11 mouse cellular contexts compared by ENCODE assay signal in the genomic region with DNA sequence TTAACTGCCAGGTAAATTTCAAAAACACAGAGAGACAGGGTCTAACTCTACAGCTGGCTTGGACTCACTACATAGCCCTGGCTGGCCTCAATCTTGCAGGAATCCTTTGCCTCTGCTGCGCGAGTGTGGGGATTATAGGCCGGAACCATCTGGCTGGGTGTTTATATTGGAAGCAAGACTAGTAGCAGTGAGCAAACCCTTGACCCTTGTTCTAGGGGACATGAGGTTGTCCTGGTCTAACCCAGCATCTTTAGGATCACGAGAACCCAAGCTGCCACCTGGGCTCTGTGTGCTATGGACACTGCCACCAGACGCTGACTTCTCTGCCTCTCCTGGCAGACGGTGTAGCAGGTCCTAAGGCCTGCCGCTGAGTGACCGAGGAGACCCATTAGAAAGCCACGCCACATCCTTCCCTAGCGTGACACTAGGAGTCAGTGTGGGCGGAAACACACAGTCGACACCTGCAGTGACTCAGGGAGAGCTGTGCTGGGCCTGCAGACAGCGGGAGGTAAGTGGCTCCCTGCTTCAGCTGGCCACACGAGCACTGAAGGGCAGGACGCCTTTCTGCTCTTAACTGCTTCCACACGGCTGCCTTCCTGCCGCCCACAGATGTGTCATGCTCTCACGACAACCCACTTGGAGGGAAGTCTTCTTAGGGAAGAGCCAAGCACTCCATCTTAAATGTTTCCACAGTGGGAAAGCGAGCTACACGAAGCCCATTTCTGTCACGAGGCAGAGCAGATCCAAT. TPM values are rescaled to one million over a fixed set of nuclear protein-coding genes. Genes with fewer than 3 reads are reported as not detected.
A peak's percentile ranks its signal among the peaks of the same experiment; 100 is the strongest.
DNase-seq lines count a peak whose midpoint lies in the region; ATAC-seq and TF ChIP-seq lines count a peak whose summit lies in the region.
"Had no signal": no experiment of that assay in that cellular context is flagged by ENCODE, and none has a peak within 500 bp of the region (broad histone marks: within the 10 kb centered on the region; RNA-seq: fewer than 3 reads in every experiment).

No protein-coding gene starts in this region.

- ATAC-seq in limb, embryonic 15.5 days (ENCODE audit: insufficient number of reproducible peaks, low FRiP score, low TSS enrichment, low read depth): no peak
- ATAC-seq: intestine, embryonic 15.5 days had no signal

- no peaks in the 10 kb centered on the region for H3K9me3 ChIP-seq in limb, embryonic 15.5 days
- H3K9me3 ChIP-seq: intestine, embryonic 15.5 days had no signal

- H3K9ac ChIP-seq in limb, embryonic 15.5 days: no peak overlapping the region
- H3K9ac ChIP-seq: intestine, embryonic 15.5 days had no signal

- H3K4me2 ChIP-seq in limb, embryonic 15.5 days: no peak overlapping the region
- H3K4me2 ChIP-seq: intestine, embryonic 15.5 days had no signal

- no peak for TF ChIP-seq CTCF in gastrocnemius, adult 2 months (IDR thresholded peaks at IDR 0.05)

- peaks cover 9% of the 10 kb centered on the region; the same call in 1 of the 2 replicates for H3K4me1 ChIP-seq in limb, embryonic 15.5 days

- intact Hi-C loops in gastrocnemius, adult 2 months (cut with DNase I): no loop called here

- 52% methylated on average over 21 of the region's 21 CpGs for WGBS in limb, embryonic 15.5 days

- H3K4me3 ChIP-seq in gastrocnemius, adult 2 months: peak overlapping the region; percentile 13; the same call in 1 of the 2 replicates
- H3K4me3 ChIP-seq in limb, embryonic 15.5 days: no peak overlapping the region
- H3K4me3 ChIP-seq: intestine, embryonic 15.5 days had no signal

- H3K36me3 ChIP-seq in limb, embryonic 15.5 days: peaks cover 63% of the 10 kb centered on the region

- peak overlapping the region; percentile 64 for H3K27ac ChIP-seq in gastrocnemius, adult 2 months
- H3K27ac ChIP-seq in limb, embryonic 15.5 days: peak overlapping the region; percentile 63; the same call in 1 of the 2 replicates
- H3K27ac ChIP-seq: intestine, embryonic 15.5 days had no signal

- no peaks in the 10 kb centered on the region for H3K27me3 ChIP-seq in limb, embryonic 15.5 days
- H3K27me3 ChIP-seq: CH12.LX; intestine, embryonic 15.5 days had no signal

- no peak for DNase-seq in gastrocnemius, adult 2 months
- no peak for DNase-seq in gastrocnemius, postnatal 25 days
- DNase-seq in right cerebral cortex, adult 2 months (ENCODE audit: low spot score in 2 of 2): peak; percentile 52 to 55
- DNase-seq in right cerebral cortex, postnatal 4 days: no peak
- DNase-seq in thymus, postnatal 36 days: peak; percentile 44 to 58
- DNase-seq in adrenal gland, adult 18-20 months (ENCODE audit: low spot score in 2 of 2): no peak
- no peak for DNase-seq in spleen, postnatal 14 days (ENCODE audit: low spot score in 2 of 2)
- DNase-seq: adrenal gland, postnatal 36 days had no signal

RNA-seq across cellular contexts. Expression of a gene that starts 10.9 kb away (rescaled TPM):
- total RNA-seq in gastrocnemius, adult 2 months (2021): 1 to 10 TPM; 3.8 to 5.6 TPM
- 1 to 10 TPM; 5.8 to 6.0 TPM for total RNA-seq in gastrocnemius, postnatal 25 days (2021)
- polyA plus RNA-seq in limb, embryonic 15.5 days (2015; fragmentation: Nextera tagmentation; extraction: Ambion mirVana): 52.2 and 52.7 TPM in 2 replicates
- total RNA-seq in adrenal gland, adult 18-20 months (2021): 1 to 10 TPM; 8.8 to 9.3 TPM

RNA-seq across cellular contexts. Expression of a gene that starts 53.1 kb away (rescaled TPM):
- total RNA-seq in gastrocnemius, adult 2 months (2021): 10 to 100 TPM; 36.1 to 37.7 TPM
- total RNA-seq in gastrocnemius, postnatal 25 days (2021): 10 to 100 TPM; 25.0 to 27.9 TPM
- 12.9 TPM in 2 replicates for polyA plus RNA-seq in limb, embryonic 15.5 days (2015; fragmentation: Nextera tagmentation; extraction: Ambion mirVana)
- total RNA-seq in adrenal gland, adult 18-20 months (2021): 10 to 100 TPM; 30.2 to 36.4 TPM

Comparison
In these comparisons a context has a peak if more than half of its experiments do, and no peak if none do; other contexts are left out.
1. DNase-seq: peak in right cerebral cortex, adult 2 months (2 of 2) and thymus, postnatal 36 days (2 of 2); none in gastrocnemius, adult 2 months (single experiment), gastrocnemius, postnatal 25 days (single experiment), right cerebral cortex, postnatal 4 days (single experiment), adrenal gland, adult 18-20 months (0 of 2) and spleen, postnatal 14 days (0 of 2).